In the genomic region with DNA sequence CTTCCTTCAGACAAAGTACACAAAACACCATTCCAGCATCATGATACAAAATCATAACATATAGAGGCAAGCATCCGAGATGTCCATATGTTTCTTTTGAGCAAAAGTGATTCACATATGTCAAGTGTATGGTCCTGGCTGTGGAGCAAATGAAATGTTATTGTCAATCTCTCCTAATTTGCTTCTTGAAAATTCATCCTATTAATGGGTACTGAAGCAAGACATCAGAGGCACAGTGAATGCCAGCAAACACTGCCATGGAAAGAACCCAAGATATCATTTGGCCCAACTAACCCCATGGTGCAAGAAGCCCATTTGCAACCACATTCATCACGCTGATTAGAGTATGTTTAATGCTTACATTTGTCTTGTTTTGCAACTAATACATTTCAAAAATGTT, we compare ENCODE assay signal across 16 mouse cellular contexts.
"Had no signal": no experiment of that assay in that cellular context is flagged by ENCODE, and none has a peak within 500 bp of the region (broad histone marks: within the 10 kb centered on the region; RNA-seq: fewer than 3 reads in every experiment).

No protein-coding gene starts in this region.

- H3K36me3 ChIP-seq: lung, embryonic 15.5 days; midbrain, embryonic 13.5 days; midbrain, embryonic 15.5 days; neural tube, embryonic 12.5 days; stomach, embryonic 15.5 days had no signal

- ATAC-seq: lung, postnatal 0 days; midbrain, embryonic 13.5 days; midbrain, embryonic 15.5 days had no signal

- H3K4me2 ChIP-seq: lung, embryonic 15.5 days; midbrain, embryonic 11.5 days; midbrain, embryonic 13.5 days; midbrain, embryonic 15.5 days; neural tube, embryonic 12.5 days; stomach, embryonic 15.5 days had no signal

- H3K9ac ChIP-seq: lung, embryonic 15.5 days; midbrain, embryonic 13.5 days; midbrain, embryonic 15.5 days; neural tube, embryonic 12.5 days; stomach, embryonic 15.5 days had no signal

- H3K4me1 ChIP-seq: lung, embryonic 15.5 days; megakaryocyte, embryonic 14.5 days; midbrain, embryonic 13.5 days; midbrain, embryonic 15.5 days; neural tube, embryonic 12.5 days; stomach, embryonic 15.5 days had no signal

- H3K27me3 ChIP-seq: lung, embryonic 15.5 days; megakaryocyte, embryonic 14.5 days; midbrain, embryonic 13.5 days; midbrain, embryonic 15.5 days; neural tube, embryonic 12.5 days; stomach, embryonic 15.5 days had no signal

- DNase-seq: lung, adult 2 months; lung, postnatal 14 days; lung, postnatal 36 days; right cerebral cortex, postnatal 14 days; thymus, adult 2 months; thymus, postnatal 36 days had no signal

- H3K4me3 ChIP-seq: lung, embryonic 15.5 days; megakaryocyte, embryonic 14.5 days; midbrain, embryonic 13.5 days; midbrain, embryonic 15.5 days; neural tube, embryonic 12.5 days; stomach, embryonic 15.5 days had no signal

- H3K9me3 ChIP-seq: lung, embryonic 15.5 days; midbrain, embryonic 13.5 days; midbrain, embryonic 15.5 days; neural tube, embryonic 12.5 days; stomach, embryonic 15.5 days had no signal

- H3K27ac ChIP-seq: lung, embryonic 15.5 days; macrophage; midbrain, embryonic 13.5 days; midbrain, embryonic 15.5 days; neural tube, embryonic 12.5 days; stomach, embryonic 15.5 days; stomach, postnatal 0 days had no signal
